Mouse (Mus musculus): ENCODE measurements around the gene Spata1.

DNA sequence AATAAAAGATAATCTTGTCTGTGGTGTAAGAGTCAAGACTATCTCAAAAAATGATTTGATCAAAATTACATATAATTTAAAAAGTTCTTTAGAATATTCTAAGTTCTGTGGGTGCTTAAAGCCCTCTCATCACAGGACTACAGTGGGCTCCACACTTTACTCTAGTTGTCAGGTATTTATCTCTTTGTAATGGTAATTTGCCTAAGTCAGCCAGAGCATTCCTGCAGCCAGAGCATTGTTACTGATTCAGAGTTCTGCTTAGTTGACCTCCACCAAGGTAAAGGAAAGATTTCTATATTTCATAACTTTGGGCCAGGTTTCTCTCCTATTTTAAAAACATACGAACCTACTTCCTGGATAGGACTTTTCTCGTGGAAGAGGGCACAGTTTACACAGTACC, 30.3 kb downstream of the Spata1 start:
- TF ChIP-seq POLR2A (IDR thresholded peaks at IDR 0.05; ENCODE audit: control insufficient read depth, low read depth, low read length) (no peak), CTCF (IDR thresholded peaks at IDR 0.05; ENCODE audit: control insufficient read depth, insufficient read depth, insufficient replicate concordance, low read depth, low read length) (no peak)

Measured in testis, adult 2 months (tissue).